Mouse (Mus musculus) urinary bladder, postnatal 36 days (tissue): Measurements from ENCODE around the gene Olfr313.
A peak's percentile ranks its signal among the peaks of the same experiment; 100 is the strongest.
"Not testable (repeated sequence)": the region's sequence is repeated elsewhere in the genome, so short reads cannot be mapped to it uniquely, and the experiment has no call there.

Experiments used
- DNase-seq, 2 experiments: peaks; one replicate each; pipeline ENCODE4 v3.0.0; 2022; ENCODE audit warnings: low spot score in 2 of 2, mixed read lengths in 1 of 2

The Olfr313 gene

GRCm38 (mm10) chr11:58814700-58815099, at the start of gene Olfr313:
TSS of gene Olfr313 (plus strand) at chr11:58815000.
- not testable (repeated sequence) for DNase-seq

GRCm38 (mm10) chr11:58772888-58773287, 41.9 kb upstream of the Olfr313 start, which contains the start of gene Olfr315:
TSS of gene Olfr315 (plus strand) at chr11:58773188.
- no peak for DNase-seq

- DNase-seq, result no peak
Observed at GRCm38 (mm10) chr11:58782480-58783089, 32.2 kb upstream of the Olfr313 start, which contains the start of gene Olfr314. TSS of gene Olfr314 (plus strand) at chr11:58782952.

- DNase-seq, result no peak
Observed at GRCm38 (mm10) chr11:58784182-58784581, 30.6 kb upstream of the Olfr313 start.

GRCm38 (mm10) chr11:58787651-58788050, 27.1 kb upstream of the Olfr313 start:
- no peak for DNase-seq

- DNase-seq, result no peak
Observed at GRCm38 (mm10) chr11:58788346-58788745, 26.5 kb upstream of the Olfr313 start.

GRCm38 (mm10) chr11:58789532-58789931, 25.3 kb upstream of the Olfr313 start:
- DNase-seq, result no peak

- no peak for DNase-seq
Observed at GRCm38 (mm10) chr11:58790053-58790452, 24.7 kb upstream of the Olfr313 start.

GRCm38 (mm10) chr11:58790646-58791045, 24.2 kb upstream of the Olfr313 start:
- DNase-seq, result no peak

GRCm38 (mm10) chr11:58795856-58796255, 18.9 kb upstream of the Olfr313 start:
- no peak for DNase-seq

GRCm38 (mm10) chr11:58796850-58797249, 17.9 kb upstream of the Olfr313 start:
- DNase-seq, result no peak

- DNase-seq, result no peak
Observed at GRCm38 (mm10) chr11:58799747-58800146, 15.1 kb upstream of the Olfr313 start.

GRCm38 (mm10) chr11:58801558-58802228, 13.1 kb upstream of the Olfr313 start, which contains the start of gene Fam183b:
TSS of gene Fam183b (minus strand) at chr11:58801960.
- no peak for DNase-seq

GRCm38 (mm10) chr11:58803871-58804270, 10.9 kb upstream of the Olfr313 start:
- DNase-seq, result no peak

GRCm38 (mm10) chr11:58804393-58804792, 10.4 kb upstream of the Olfr313 start:
- DNase-seq, result no peak

- DNase-seq, result no peak
Observed at GRCm38 (mm10) chr11:58812001-58812400, 2.8 kb upstream of the Olfr313 start.

GRCm38 (mm10) chr11:58815676-58816075, 876 bp downstream of the Olfr313 start:
- no peak for DNase-seq

- not testable (repeated sequence) for DNase-seq
Observed at GRCm38 (mm10) chr11:58828937-58829336, 14.1 kb downstream of the Olfr313 start, which contains the start of gene Olfr312. TSS of gene Olfr312 (plus strand) at chr11:58829237.

- no peak for DNase-seq
Observed at GRCm38 (mm10) chr11:58829764-58830163, 15.0 kb downstream of the Olfr313 start.

- not testable (repeated sequence) for DNase-seq
Observed at GRCm38 (mm10) chr11:58832541-58832940, 17.7 kb downstream of the Olfr313 start.

GRCm38 (mm10) chr11:58838951-58839350, 24.2 kb downstream of the Olfr313 start, which contains the start of gene Olfr311:
TSS of gene Olfr311 (plus strand) at chr11:58839251.
- DNase-seq, result not testable (repeated sequence)

- peak; percentile 77 to 84 for DNase-seq
Observed at GRCm38 (mm10) chr11:58846919-58847461, 32.2 kb downstream of the Olfr313 start, which contains the start of gene Gm12258. TSS of gene Gm12258 (plus strand) at chr11:58847158.

GRCm38 (mm10) chr11:58847636-58848035, 32.8 kb downstream of the Olfr313 start:
- no peak for DNase-seq
